Mouse (Mus musculus) adrenal gland, adult (tissue): ENCODE data around the gene N4bp2.

Experiments
- DNase-seq, 2 experiments: peaks; one replicate each; pipeline ENCODE4 v3.0.0; 2022 to 2023; ENCODE audit warnings: low spot score in 1 of 2; ENCODE audit not compliant: inconsistent age in 2 of 2

The N4bp2 gene

DNA sequence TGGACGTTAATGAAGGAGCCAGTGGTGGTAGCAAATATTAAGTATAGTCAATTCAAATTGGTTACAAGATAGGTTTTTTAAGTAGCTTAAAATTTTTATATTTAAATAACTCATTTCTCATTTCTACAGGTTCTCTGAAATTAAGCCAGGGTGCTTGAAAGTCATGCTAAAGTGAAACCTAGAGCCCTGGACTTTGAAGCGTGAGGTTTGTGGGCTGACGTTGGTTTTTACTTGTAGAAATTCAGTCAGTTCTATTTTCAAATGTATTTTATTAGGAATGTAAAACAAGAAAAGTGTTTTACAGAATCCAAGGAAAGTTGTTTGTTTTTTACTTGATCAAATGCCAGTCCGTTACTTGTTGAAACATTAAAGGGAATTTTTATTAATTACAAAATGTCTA, 63.2 kb downstream of the N4bp2 start:
- DNase-seq, result no peak

DNA sequence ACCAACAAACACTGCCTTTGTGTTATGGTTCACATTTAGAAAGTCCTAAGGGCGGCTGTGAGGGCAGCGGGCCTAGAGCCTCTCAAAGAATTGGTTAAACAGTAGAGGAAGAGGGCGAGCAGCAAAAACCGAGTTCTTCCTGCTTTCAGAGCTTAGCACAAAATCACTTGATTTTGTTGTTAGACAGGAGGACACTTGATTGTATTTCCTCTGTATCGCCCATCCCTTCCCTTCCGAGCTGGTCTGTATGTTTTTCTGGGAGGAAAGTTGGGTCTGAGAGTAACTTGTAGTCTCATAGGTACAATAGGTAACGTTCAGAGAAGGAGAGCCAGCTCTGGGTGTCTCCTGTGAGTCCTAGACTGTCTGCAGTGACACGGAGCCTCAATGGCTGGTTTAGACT, 63.8 kb downstream of the N4bp2 start:
- DNase-seq, result no peak

GRCm38 (mm10) chr5:65828261-65828660, 64.9 kb downstream of the N4bp2 start:
- DNase-seq, result no peak

DNA sequence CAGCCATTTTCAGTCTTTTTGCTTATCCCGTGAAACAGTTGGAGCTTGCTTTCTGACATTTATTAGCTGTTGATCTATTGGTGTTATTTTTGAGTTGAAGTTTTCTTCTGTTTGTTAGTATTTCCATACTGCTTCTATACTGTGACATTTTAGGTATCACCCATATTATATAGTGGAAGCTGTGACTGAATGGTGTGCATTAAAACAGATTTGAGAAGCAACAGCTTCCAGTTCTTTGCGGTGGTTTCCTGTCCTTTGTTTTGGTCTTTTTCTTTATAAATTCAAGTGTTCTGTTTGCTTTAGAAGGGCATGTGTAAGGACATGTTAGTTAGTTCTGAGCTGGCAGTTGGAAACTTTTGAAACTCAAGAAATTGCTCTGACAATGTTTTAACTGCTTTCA, 65.7 kb downstream of the N4bp2 start:
- DNase-seq, result no peak

- no peak for DNase-seq
Measured at GRCm38 (mm10) chr5:65831917-65832618, 68.7 kb downstream of the N4bp2 start.

DNA sequence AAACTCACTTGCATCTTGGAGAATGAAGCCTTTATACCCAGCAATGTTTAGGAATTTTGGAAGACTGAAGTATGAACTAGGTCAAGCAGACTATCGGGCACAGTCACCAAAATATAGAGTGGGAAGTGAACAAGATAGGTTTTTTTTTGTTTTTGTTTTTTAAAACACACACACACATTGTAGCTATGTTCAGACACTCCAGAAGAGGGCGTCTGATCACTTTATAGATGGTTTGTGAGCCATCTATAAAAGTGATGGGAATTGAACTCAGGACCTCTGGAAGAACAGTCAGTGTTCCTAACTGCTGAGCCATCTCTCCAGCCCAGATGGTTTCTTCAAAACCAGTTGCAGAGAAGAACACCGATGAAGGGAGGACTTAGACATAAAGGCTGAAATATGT, 69.8 kb downstream of the N4bp2 start:
- DNase-seq, result no peak

DNA sequence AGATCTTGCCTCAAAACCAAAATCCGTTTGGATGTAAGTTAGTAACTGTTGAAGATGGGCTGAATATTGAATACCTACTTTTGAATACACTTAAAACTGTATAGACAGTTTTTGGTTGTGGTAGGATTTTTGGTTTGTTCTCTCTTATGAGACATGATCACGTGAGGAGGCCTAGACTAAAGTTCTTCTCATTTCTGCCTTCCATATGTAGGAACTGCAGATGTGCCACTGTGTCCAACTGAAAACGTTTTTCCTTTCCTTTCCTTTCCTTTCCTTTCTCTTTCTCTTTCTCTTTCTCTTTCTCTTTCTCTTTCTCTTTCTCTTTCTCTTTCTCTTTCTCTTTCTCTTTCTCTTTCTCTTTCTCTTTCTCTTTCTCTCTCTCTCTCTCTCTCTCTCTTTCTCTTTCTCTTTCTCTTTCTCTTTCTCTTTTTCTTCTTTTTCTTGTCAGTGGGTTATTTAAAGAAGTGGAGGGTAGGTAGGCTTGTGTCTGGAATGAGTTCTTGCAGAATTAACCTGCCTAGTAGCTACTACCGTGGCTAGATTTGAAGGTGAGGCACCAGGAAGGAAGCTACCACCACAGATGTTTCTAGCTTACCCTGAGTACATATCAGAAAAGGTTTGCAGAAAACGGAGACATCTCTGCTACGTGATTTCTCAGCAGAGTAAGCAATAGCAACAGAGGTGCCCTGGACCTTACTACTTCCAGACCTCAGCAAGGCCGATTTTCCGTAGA, 70.6 kb downstream of the N4bp2 start:
- no peak for DNase-seq

DNA sequence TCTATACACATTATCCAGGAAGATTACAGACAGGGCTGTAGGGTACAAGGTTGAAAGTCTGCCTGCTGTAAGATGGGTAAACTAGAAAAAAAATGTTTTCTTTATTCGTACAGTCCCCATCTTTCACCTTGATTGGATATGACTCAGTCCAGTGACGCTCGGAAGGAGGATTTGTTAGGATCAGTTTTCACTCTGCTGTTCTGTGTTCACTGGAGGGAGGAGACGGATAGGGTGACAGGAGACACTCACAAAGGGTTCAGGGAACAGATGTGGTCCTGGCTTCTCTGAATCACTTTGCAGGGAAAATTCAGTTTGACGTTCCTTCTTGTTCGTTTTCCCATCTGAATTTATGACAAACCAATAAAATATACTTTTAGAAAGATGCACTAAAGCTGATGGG, 74.7 kb downstream of the N4bp2 start:
- DNase-seq, result peak; percentile 11 to 62

DNA sequence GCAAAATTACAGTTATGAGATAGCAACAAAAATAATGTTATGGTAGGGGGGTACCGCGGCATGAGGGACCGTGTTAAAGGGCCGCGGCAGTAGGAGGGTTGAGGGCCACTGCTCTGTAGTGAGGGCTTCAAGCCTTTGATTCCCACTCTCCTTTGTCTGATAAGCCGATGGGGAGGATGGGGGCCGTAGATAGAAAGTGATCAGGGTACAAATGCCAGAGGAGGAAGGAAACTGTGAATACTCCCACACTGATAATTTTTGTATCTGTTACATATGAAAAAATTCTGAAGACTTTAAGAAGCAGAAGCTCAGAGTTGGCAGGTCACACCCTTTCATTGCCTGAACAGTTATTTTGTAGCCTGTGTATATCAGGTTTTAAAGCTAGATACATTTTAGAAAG, 79.6 kb downstream of the N4bp2 start:
- DNase-seq, result no peak

GRCm38 (mm10) chr5:65846534-65846933, 83.2 kb downstream of the N4bp2 start:
- no peak for DNase-seq

DNA sequence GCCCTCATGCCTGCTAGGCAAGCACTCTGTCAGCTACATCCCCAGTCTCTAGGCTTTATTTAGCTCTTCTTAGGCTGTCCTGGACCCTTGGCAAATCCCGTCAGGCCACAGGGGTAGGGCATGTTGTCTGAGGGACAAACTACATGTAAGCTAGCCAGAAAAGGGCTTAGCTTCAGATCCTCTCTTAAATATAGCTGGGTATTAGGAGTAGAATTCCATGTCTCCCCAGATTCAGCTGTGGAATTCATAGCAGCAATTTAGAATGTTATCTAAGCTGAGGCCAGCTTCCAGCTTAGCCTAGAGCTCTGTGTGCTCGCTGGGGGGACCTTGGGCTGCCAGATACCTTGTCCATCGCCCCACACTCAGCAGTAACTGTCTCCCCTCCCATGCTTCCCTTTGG, 83.6 kb downstream of the N4bp2 start:
- DNase-seq, result no peak

GRCm38 (mm10) chr5:65847656-65848055, 84.3 kb downstream of the N4bp2 start:
- peak in 1 of 2 experiments; percentile 72 for DNase-seq

GRCm38 (mm10) chr5:65850765-65851164, 87.4 kb downstream of the N4bp2 start:
- DNase-seq, result no peak

DNA sequence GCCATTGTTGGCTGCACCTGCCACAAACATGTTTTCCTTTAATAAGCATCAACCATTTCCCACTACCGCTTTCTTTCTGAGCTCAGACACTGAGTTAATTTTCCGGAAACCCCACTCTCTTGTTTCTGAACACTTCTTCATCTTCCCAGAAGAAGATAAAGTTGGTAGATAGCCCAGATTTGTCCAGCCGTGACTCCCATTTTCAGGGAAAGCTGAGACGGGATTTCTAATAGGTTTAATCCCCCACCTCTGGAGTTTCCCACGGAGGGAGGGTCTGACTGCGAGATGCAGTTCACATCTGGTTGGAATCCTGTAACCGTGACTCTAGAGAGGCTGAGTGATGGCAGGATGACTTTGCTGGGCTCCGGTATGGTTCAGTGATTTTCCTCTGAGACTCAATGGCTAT, 91.5 kb downstream of the N4bp2 start:
- DNase-seq, result no peak

GRCm38 (mm10) chr5:65855571-65855970, 92.2 kb downstream of the N4bp2 start:
- DNase-seq, result no peak

- no peak for DNase-seq
Measured at GRCm38 (mm10) chr5:65856591-65857411, 93.5 kb downstream of the N4bp2 start.

- no peak for DNase-seq
Measured at GRCm38 (mm10) chr5:65857935-65858334, 94.6 kb downstream of the N4bp2 start.

DNA sequence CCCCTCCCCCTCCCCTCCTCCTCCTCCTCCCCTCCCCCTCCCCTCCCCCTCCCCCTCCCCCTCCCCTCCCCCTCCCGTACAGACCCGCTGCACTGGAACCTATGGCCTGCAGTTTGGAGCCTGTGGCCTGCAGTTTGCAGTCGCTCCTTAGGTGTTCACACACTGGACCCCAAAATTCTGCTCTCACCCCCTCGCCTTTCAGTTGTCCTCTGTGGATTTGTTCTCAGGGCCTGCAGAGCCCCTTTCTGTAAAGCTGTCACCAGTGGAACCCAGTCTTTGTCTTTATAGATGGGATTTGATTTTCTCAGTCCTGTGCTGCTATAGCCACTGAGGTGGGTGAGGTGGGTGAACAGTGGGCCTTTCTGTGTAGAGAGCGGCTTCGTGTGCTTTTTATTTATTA, 95.0 kb downstream of the N4bp2 start:
- DNase-seq, result no peak

- DNase-seq, result no peak
Measured at GRCm38 (mm10) chr5:65858898-65859297, 95.6 kb downstream of the N4bp2 start.

GRCm38 (mm10) chr5:65859396-65859795, 96.1 kb downstream of the N4bp2 start:
- no peak for DNase-seq

GRCm38 (mm10) chr5:65860281-65861000, 97.1 kb downstream of the N4bp2 start:
- no peak for DNase-seq
